Mouse (Mus musculus): ENCODE measurements around the gene Cnot4. TPM values are rescaled to one million over a fixed set of nuclear protein-coding genes. Genes with fewer than 3 reads are reported as not detected.

The Cnot4 gene
- total RNA-seq, 2 experiments from 2014 or later = 22.1 to 26.1 TPM

DNA sequence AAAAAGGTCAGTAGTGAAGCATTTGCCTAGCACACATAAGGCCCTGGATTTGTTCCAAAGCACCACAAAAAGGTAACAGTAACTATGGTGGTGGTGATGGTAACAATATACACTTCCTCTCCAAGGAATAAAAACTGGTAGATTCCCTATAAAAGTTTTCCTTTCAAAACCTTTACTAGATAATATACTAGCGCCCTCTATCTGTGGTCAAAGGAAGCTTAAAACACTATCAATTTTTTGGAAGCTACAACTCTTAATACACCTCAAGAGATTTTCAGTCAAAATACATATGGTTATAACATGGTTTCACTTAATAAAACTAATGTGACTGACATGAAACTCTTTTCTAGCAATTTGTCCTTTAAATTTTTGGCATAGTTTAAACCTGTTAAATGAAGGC lies 71.1 kb downstream of the Cnot4 start:
- intact Hi-C loops (cut with DNase I) = no loop called here

GRCm38 (mm10) chr6:35043127-35043526 lies 90.4 kb downstream of the Cnot4 start:
- no peak for DNase-seq
- intact Hi-C loops (cut with DNase I) = no loop called here

More for the DNA sequence above, 71.1 kb downstream of the Cnot4 start:
- no peak for DNase-seq

DNA sequence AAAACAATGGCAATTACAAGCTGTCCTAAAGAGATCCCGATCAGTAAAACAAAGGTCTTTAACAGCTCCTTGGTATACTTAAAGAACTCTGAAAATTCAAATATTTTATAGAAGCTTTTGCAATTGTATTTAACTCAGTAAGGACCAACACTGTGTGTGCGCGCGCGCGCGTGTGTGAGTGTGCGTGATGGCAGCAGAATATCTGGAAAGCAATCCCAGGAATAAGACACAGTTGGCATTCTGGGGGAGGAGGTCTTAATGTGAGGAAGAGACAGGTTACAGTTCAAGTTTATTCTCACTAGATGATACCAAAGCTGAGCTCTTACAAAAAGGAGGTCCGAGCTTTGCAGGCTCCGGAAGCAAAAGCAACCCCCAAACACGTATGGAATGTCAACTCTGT lies 100.2 kb downstream of the Cnot4 start:
- intact Hi-C loops (cut with DNase I) = no loop called here
- DNase-seq = no peak

- no peak for DNase-seq
- intact Hi-C loops (cut with DNase I) = no loop called here
Observed at GRCm38 (mm10) chr6:35032704-35033103, 100.8 kb downstream of the Cnot4 start.

DNA sequence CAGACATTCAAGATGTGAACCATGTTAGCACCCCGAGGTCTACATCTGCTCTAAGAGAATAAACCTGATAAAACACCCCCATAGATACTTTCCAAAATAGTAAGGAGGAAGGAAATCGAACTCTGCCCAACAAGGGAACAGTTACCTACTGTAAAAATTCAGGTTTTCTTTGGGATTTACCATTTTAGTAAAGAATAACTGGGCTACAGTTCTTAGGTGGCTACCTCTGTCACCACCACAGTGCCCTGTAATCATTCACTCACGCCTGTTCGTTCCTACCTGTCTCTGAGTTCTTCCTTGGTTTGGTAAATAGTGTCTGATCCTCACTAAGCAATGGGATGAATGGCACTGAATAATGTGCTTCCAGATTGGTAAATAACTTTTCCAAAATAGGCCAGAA lies 102.7 kb downstream of the Cnot4 start:
- intact Hi-C loops (cut with DNase I) = no loop called here

GRCm38 (mm10) chr6:35030226-35030625 lies 103.3 kb downstream of the Cnot4 start:
- DNase-seq = no peak
- intact Hi-C loops (cut with DNase I) = no loop called here

More for the DNA sequence above, 102.7 kb downstream of the Cnot4 start:
- no peak for DNase-seq

DNA sequence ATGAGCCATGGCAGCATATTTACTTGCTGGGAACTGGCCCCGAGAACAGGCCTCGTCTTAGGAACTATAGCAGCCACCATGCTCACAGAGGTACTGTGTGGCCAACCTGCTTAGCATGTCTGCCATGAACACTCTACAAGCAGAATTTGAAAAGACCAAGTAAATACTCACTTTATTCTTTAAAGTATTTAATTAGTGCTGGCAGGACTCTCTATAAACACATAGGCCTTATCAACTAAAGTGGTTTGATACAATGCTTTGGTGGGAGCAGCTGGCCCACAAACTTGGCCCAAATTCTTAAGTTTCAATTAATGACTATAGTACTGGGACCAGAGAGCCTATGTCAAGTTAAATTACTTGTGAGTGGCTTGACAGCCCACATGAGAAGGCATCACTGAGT lies 105.5 kb downstream of the Cnot4 start:
- intact Hi-C loops (cut with DNase I) = no loop called here
- no peak for DNase-seq

DNA sequence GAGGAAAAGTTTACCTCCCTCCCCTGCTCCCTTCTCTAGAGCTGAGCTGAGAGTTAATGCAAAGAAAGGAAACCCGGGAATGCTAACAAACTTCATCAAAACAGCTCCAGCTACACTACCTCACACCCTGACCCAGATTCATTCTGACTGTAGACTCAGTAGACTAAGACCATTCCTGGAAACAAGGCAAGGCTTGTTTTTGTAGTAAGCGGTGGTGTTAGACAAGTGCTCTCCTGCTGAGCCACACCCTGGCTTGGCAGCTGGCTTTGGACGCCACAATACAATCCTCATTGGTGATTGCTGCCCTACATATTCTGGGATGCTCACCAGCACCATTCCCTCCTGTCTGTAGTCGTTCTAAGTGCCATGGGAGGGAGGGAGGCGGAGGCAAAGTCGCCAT lies 106.3 kb downstream of the Cnot4 start:
- intact Hi-C loops (cut with DNase I) = no loop called here

GRCm38 (mm10) chr6:35016624-35017023 lies 116.9 kb downstream of the Cnot4 start:
- no peak for DNase-seq
- intact Hi-C loops (cut with DNase I) = no loop called here

More for the DNA sequence above, 106.3 kb downstream of the Cnot4 start:
- DNase-seq = no peak

GRCm38 (mm10) chr6:35011953-35012352 lies 121.6 kb downstream of the Cnot4 start:
- no peak for DNase-seq
- intact Hi-C loops (cut with DNase I) = no loop called here

GRCm38 (mm10) chr6:35010705-35011104 lies 122.8 kb downstream of the Cnot4 start:
- intact Hi-C loops (cut with DNase I) = no loop called here
- DNase-seq = no peak

DNA sequence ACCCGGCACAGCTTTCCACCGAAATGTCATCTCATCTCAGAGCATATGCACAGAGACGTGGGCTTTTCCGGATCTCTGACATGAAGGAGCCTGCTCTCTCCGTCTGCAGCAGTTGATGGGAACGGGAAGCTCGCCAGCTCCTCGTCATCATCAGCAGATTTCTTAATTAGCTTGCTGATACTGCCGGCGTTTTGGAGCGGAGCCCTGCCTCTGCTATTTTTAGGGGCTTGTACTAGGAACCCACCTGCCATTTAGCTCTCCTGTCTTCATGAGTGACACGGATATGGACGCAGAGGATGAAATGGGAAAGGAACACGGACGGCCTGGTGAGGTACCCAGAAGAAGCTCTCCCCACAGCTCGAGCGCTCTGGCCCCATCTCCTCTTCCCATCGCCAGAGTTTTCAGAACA lies 131.3 kb downstream of the Cnot4 start:
- intact Hi-C loops (cut with DNase I) = no loop called here
- DNase-seq = no peak

DNA sequence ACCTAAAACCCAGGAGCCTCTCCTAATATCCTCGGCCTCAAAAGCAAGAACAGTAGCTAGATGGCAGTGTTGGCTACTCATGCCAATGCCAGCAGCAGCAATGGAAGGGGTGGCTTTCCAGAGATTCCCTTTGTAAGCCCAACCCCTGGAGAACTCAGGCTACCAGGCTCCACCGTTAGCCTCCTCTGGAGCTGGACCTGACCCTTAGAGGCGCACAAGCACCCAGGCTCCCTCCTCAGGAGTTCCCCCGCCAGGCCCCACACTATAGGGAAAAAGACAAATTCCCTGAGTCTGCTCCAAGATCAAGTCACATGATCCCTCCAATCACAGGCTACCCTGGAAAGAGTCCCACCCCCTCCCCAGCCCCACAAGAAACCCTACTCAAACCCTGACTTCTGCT lies 134.4 kb downstream of the Cnot4 start:
- intact Hi-C loops (cut with DNase I) = no loop called here
- no peak for DNase-seq

- no peak for DNase-seq
- intact Hi-C loops (cut with DNase I) = no loop called here
Observed at GRCm38 (mm10) chr6:34996496-34996895, 137.0 kb downstream of the Cnot4 start.

DNA sequence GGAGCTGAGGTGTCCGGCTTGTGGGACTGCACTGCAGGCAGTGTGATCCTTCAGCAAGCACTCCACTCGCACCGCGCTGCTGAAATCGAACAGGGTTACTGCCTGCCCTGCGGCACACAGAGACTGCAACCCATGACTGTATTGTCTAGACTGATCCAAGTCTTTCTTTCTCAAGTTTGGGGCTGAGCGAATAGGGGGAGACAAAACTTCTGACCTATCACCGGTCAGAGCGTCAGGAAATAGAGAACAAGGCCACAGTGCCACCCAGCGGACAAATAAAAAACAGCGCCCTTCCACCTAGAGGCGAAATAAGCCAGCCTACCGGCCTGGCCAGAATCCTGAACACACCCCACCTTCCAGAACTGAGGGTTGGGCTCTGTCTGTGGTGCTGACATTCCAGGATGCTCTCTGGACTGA lies 138.3 kb downstream of the Cnot4 start:
- peak; percentile 64 to 77 for DNase-seq
- intact Hi-C loops (cut with DNase I) = no loop called here

DNA sequence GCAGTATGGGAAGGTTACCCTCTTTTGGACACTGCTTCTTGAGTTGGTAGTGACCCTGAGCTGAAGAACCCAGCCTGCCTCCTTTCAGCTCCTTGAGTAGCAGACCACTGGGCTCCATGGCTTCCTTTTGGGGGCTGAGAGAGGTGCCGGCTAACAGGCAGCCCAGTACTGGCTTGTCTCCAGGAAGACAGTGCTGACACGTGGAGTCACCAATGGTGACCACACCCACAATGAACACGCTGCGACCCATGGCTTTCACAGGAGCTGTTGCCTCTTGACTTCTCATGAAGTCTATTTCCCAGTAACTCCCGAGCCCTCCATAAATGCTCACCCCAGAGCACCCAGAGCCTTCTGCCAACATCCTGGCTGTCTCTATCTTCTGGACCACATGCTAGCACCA lies 138.8 kb downstream of the Cnot4 start:
- no peak for DNase-seq
- intact Hi-C loops (cut with DNase I) = no loop called here

DNA sequence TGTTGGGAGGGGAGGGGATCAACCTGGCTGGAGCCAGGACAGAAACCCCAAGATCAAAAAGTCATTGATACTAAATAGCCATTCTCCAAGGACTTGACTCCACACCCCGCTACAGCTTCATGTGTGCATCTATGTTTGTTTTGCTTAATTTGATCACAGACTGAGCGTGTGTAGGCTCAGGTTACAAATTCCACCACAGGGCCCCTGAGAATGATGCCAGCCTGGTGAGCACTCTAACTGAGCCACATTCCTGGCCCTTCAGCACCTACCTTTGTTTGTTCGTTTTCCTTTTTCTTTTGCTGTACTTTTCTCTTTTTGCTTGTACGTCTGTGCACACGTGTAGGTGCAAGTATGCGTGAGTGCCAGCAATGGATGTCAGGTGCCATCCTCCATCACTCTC lies 144.3 kb downstream of the Cnot4 start:
- no peak for DNase-seq

GRCm38 (mm10) chr6:34988081-34988761 lies 145.3 kb downstream of the Cnot4 start, which contains the start of gene Slc23a4:
Slc23a4 (minus strand) TSS chr6:34988404.
- intact Hi-C loops (cut with DNase I) = no loop called here
- no peak for DNase-seq

More for the DNA sequence above, 144.3 kb downstream of the Cnot4 start:
- intact Hi-C loops (cut with DNase I) = no loop called here

DNA sequence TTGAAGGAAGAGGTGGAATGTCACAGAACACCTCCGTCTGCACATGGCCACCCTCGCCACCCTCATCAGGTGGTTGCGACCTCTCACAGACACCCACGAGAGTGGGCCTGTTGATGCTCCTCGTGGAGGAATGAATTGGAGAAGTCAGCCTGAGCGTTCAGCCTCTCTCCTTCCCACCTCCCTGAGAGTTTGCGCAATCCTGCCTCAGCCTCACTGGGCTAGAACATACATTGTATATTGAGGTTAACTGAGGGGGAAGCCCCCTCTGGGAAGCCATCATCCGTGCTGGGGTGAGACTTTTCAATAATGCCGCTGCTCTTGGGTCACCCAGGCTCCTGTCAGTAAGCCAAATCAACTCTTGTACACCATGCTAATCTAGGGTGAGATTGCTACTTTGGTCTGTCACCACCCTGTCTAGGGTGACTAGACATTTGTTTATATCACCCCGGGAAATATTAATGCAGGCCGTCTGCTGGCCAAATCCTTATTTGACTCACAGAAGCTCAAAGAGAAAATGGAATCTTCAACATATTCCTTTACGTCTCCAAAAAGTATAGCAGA lies 146.4 kb downstream of the Cnot4 start:
- intact Hi-C loops (cut with DNase I) = no loop called here
- DNase-seq = no peak

- no peak for DNase-seq
- intact Hi-C loops (cut with DNase I) = no loop called here
Observed at GRCm38 (mm10) chr6:34980661-34981060, 152.9 kb downstream of the Cnot4 start.

DNA sequence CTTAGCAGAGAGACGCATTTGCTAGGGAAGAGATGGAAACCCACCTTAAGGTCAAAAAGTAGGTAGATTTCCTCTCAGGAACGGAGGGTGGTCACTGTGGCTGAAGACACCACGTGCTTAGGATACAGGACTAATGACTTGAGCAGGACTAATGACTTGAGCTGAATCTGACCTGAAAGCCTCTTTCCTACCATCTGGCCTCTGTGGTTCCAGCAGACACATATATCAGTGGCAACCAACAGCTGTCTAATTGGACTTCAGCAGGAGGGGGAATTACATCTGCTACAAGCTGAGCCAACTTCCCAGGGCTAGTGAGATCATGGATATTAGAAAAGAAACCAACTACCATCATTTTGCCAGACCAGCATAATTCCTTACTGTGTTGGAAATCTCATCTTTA lies 154.2 kb downstream of the Cnot4 start:
- intact Hi-C loops (cut with DNase I) = no loop called here
- DNase-seq = no peak
